Mouse (Mus musculus) limb, embryonic 15.5 days (tissue): ENCODE data around the gene Pcp2. TPM values are rescaled to one million over a fixed set of nuclear protein-coding genes. Genes with fewer than 3 reads are reported as not detected.
"Not testable (repeated sequence)": the region's sequence is repeated elsewhere in the genome, so short reads cannot be mapped to it uniquely, and the experiment has no call there.

ENCODE experiments used
- ATAC-seq: fragments of 200-750 bp; cut with Nextera tagmentation; 2 replicates; pipeline ENCODE4 v1.8.0; 2017; ENCODE audit warnings: low read depth, moderate TSS enrichment; ENCODE audit not compliant: insufficient number of reproducible peaks, low FRiP score, low TSS enrichment
- H3K27ac ChIP-seq: fragments of 300-500 bp; sonication (generic); 2 replicates; pipeline ENCODE4 v1.5.1; 2015; ENCODE audit warnings: moderate library complexity, mild to moderate bottlenecking, inconsistent platforms
- H3K27me3 ChIP-seq: fragments of 300-500 bp; sonication (generic); 2 replicates; pipeline ENCODE4 v1.6.1; 2015; ENCODE audit warnings: inconsistent platforms
- H3K36me3 ChIP-seq: fragments of 300-500 bp; sonication (generic); 2 replicates; pipeline ENCODE4 v1.6.1; 2015; ENCODE audit warnings: inconsistent platforms
- H3K4me1 ChIP-seq: fragments of 300-500 bp; sonication (generic); 2 replicates; pipeline ENCODE4 v1.6.1; 2015; ENCODE audit warnings: inconsistent platforms
- H3K4me2 ChIP-seq: fragments of 300-500 bp; sonication (generic); 2 replicates; pipeline ENCODE4 v1.6.1; 2015; ENCODE audit warnings: mild to moderate bottlenecking, inconsistent platforms
- H3K4me3 ChIP-seq: fragments of 300-500 bp; sonication (generic); 2 replicates; pipeline ENCODE4 v1.5.1; 2015; ENCODE audit warnings: mild to moderate bottlenecking, inconsistent platforms
- H3K9ac ChIP-seq: fragments of 300-500 bp; sonication (generic); 2 replicates; pipeline ENCODE4 v1.6.1; 2015; ENCODE audit warnings: inconsistent platforms
- H3K9me3 ChIP-seq: fragments of 300-500 bp; sonication (generic); 2 replicates; pipeline ENCODE4 v1.6.1; 2016; ENCODE audit warnings: inconsistent platforms
- WGBS: fragments of 180-500 bp; shearing (Covaris S2); methylation state at CpG from one replicate; pipeline ENCODE4 v1.1.7; 2015; 5-methylcytosine and 5-hydroxymethylcytosine counted together
- polyA plus RNA-seq: library from polyadenylated mRNA; unstranded; fragments of >200 nt; fragmentation: Nextera tagmentation; extraction: Ambion mirVana; gene quantifications from 2 replicates; pipeline ENCODE4 v1.2.1, GENCODE M21; 2015

Pcp2 gene
- polyA plus RNA-seq, 1 experiment from 2014 or later, result 0.12 TPM

GRCm38 (mm10) chr8:3586452-3586851 is 38.9 kb downstream of the Pcp2 start:
- H3K27ac ChIP-seq, result no peak overlapping the region
- no peaks in the 10 kb centered on the region for H3K36me3 ChIP-seq
- no peaks in the 10 kb centered on the region for H3K9me3 ChIP-seq
- no peak for ATAC-seq
- peaks cover 7% of the 10 kb centered on the region for H3K4me1 ChIP-seq
- H3K9ac ChIP-seq, result no peak overlapping the region
- 89% methylated on average over 2 of the region's 2 CpGs for WGBS
- H3K4me2 ChIP-seq, result no peak overlapping the region
- no peaks in the 10 kb centered on the region for H3K27me3 ChIP-seq
- H3K4me3 ChIP-seq, result no peak overlapping the region

- WGBS, result 90% methylated on average over 3 of the region's 3 CpGs
- not testable (repeated sequence) for H3K36me3 ChIP-seq, H3K27ac ChIP-seq, H3K4me3 ChIP-seq, H3K27me3 ChIP-seq, H3K9ac ChIP-seq, ATAC-seq, H3K9me3 ChIP-seq, H3K4me2 ChIP-seq
- H3K4me1 ChIP-seq, result peaks cover 12% of the 10 kb centered on the region
Observed at GRCm38 (mm10) chr8:3581961-3582360, 43.4 kb downstream of the Pcp2 start.

- H3K36me3 ChIP-seq, result no peaks in the 10 kb centered on the region
- no peak overlapping the region for H3K4me3 ChIP-seq
- 39% methylated on average over 9 of the region's 9 CpGs for whole genome bisulfite sequencing
- no peak overlapping the region for H3K4me2 ChIP-seq
- ATAC-seq, result peak; percentile 48; the same call in 1 of the 2 replicates
- H3K9me3 ChIP-seq, result no peaks in the 10 kb centered on the region
- H3K9ac ChIP-seq, result no peak overlapping the region
- H3K4me1 ChIP-seq, result peaks cover 17% of the 10 kb centered on the region
- H3K27me3 ChIP-seq, result no peaks in the 10 kb centered on the region
- H3K27ac ChIP-seq, result peak overlapping the region; percentile 57
Observed at GRCm38 (mm10) chr8:3579390-3580364, 45.7 kb downstream of the Pcp2 start.

- no peak overlapping the region for H3K27ac ChIP-seq
- ATAC-seq, result no peak
Observed at GRCm38 (mm10) chr8:3576211-3576960, 49.0 kb downstream of the Pcp2 start.

GRCm38 (mm10) chr8:3574546-3574945 is 50.8 kb downstream of the Pcp2 start:
- no peaks in the 10 kb centered on the region for H3K36me3 ChIP-seq
- no peak overlapping the region for H3K9ac ChIP-seq
- H3K9me3 ChIP-seq, result no peaks in the 10 kb centered on the region
- no peaks in the 10 kb centered on the region for H3K27me3 ChIP-seq
- H3K4me2 ChIP-seq, result no peak overlapping the region
- no peak overlapping the region for H3K4me3 ChIP-seq
- peaks cover 12% of the 10 kb centered on the region for H3K4me1 ChIP-seq
- WGBS, result 93% methylated on average over 3 of the region's 3 CpGs
- no peak for ATAC-seq
- H3K27ac ChIP-seq, result no peak overlapping the region

More at GRCm38 (mm10) chr8:3576211-3576960, 49.0 kb downstream of the Pcp2 start:
- no peaks in the 10 kb centered on the region for H3K36me3 ChIP-seq
- no peak overlapping the region for H3K4me2 ChIP-seq
- no peaks in the 10 kb centered on the region for H3K9me3 ChIP-seq
- no peak overlapping the region for H3K9ac ChIP-seq
- H3K4me1 ChIP-seq, result peaks cover 17% of the 10 kb centered on the region
- H3K27me3 ChIP-seq, result no peaks in the 10 kb centered on the region
- 52% methylated on average over 15 of the region's 15 CpGs for WGBS
- H3K4me3 ChIP-seq, result no peak overlapping the region

Other genes starting within 250 kb of the Pcp2 start
- 8.4 and 9.0 TPM in 2 replicates for gene Arhgef18, start 232.5 kb downstream of the Pcp2 start, polyA plus RNA-seq
- gene Pex11g, start 157.9 kb downstream of the Pcp2 start, polyA plus RNA-seq, result 5.6 and 6.2 TPM in 2 replicates
- gene Tex45, start 154.7 kb downstream of the Pcp2 start, polyA plus RNA-seq, result not detected in 2 replicates
- gene Zfp358, start 132.4 kb downstream of the Pcp2 start, polyA plus RNA-seq, result 43.7 and 45.9 TPM in 2 replicates
- gene Mcoln1, start 125.1 kb downstream of the Pcp2 start, polyA plus RNA-seq, result 50.8 and 53.3 TPM in 2 replicates
- gene Pnpla6, start 110.2 kb downstream of the Pcp2 start, polyA plus RNA-seq, result 21.8 and 23.5 TPM in 2 replicates
- gene C330021F23Rik, start 57.6 kb downstream of the Pcp2 start, polyA plus RNA-seq, result 0.26 and 0.47 TPM in 2 replicates
- gene Camsap3, start 38.3 kb downstream of the Pcp2 start, polyA plus RNA-seq, result 11.4 and 11.6 TPM in 2 replicates
- 50.1 and 52.3 TPM in 2 replicates for gene Xab2, start 4.2 kb downstream of the Pcp2 start, polyA plus RNA-seq
- 94.9 and 112 TPM in 2 replicates for gene Pet100, start 4.0 kb downstream of the Pcp2 start, polyA plus RNA-seq
- 42.5 and 43.0 TPM in 2 replicates for gene Stxbp2, start 5.4 kb upstream of the Pcp2 start, polyA plus RNA-seq
- not detected in 2 replicates for gene Retn, start 30.2 kb upstream of the Pcp2 start, polyA plus RNA-seq
- gene Mcemp1, start 40.2 kb upstream of the Pcp2 start, polyA plus RNA-seq, result 0.51 and 1.1 TPM in 2 replicates
- gene Fcor, start 46.8 kb upstream of the Pcp2 start, polyA plus RNA-seq, result 7.6 and 9.9 TPM in 2 replicates
- gene Trappc5, start 50.8 kb upstream of the Pcp2 start, polyA plus RNA-seq, result 37.7 and 39.0 TPM in 2 replicates
- gene Fcer2a, start 68.6 kb upstream of the Pcp2 start, polyA plus RNA-seq, result 0.17 and 0.33 TPM in 2 replicates
- not detected in 2 replicates for gene Clec4g, start 95.1 kb upstream of the Pcp2 start, polyA plus RNA-seq
- 0.52 and 0.77 TPM in 2 replicates for gene Cd209a, start 123.4 kb upstream of the Pcp2 start, polyA plus RNA-seq
- gene Cd209e, start 228.8 kb upstream of the Pcp2 start, polyA plus RNA-seq, result not detected in 2 replicates